Mouse (Mus musculus): Measurements from ENCODE around the gene Sema4c. TPM values are rescaled to one million over a fixed set of nuclear protein-coding genes. Genes with fewer than 3 reads are reported as not detected.

Sema4c gene
- polyA plus RNA-seq, 1 experiment from 2014 or later: 35.2 TPM

GRCm38 (mm10) chr1:36563197-36563596 is 5.0 kb upstream of the Sema4c start:
- peaks cover 8% of the 10 kb centered on the region for H3K27me3 ChIP-seq
- H3K4me3 ChIP-seq: no peak overlapping the region
- no peak overlapping the region for H3K27ac ChIP-seq (replicated peaks)
- no peak overlapping the region for H3K4me2 ChIP-seq (replicated peaks)
- H3K36me3 ChIP-seq: no peaks in the 10 kb centered on the region
- H3K9me3 ChIP-seq: no peaks in the 10 kb centered on the region
- ATAC-seq (ENCODE audit: low FRiP score, low read depth): no peak
- peaks cover 21% of the 10 kb centered on the region for H3K4me1 ChIP-seq
- 69% methylated on average over 2 of the region's 2 CpGs for WGBS
- no peak overlapping the region for H3K9ac ChIP-seq (replicated peaks)

- no peak for ATAC-seq (ENCODE audit: low FRiP score, low read depth)
- no peak overlapping the region for H3K4me2 ChIP-seq (replicated peaks)
- peaks cover 21% of the 10 kb centered on the region for H3K4me1 ChIP-seq
- WGBS: 77% methylated on average over 4 of the region's 4 CpGs
- no peak overlapping the region for H3K9ac ChIP-seq (replicated peaks)
- no peak overlapping the region for H3K27ac ChIP-seq (replicated peaks)
- H3K4me3 ChIP-seq: no peak overlapping the region
- H3K27me3 ChIP-seq: peaks cover 8% of the 10 kb centered on the region
- no peaks in the 10 kb centered on the region for H3K36me3 ChIP-seq
- H3K9me3 ChIP-seq: no peaks in the 10 kb centered on the region
Observed at GRCm38 (mm10) chr1:36562388-36562787, 4.2 kb upstream of the Sema4c start.

- Histone ChIP-seq H3K4me1 (peaks cover 16% of the 10 kb centered on the region), H3K36me3 (no peaks in the 10 kb centered on the region), H3K27ac (replicated peaks) (no peak overlapping the region), H3K4me2 (replicated peaks) (no peak overlapping the region), H3K4me3 (no peak overlapping the region), H3K9me3 (no peaks in the 10 kb centered on the region), H3K27me3 (peaks cover 8% of the 10 kb centered on the region), H3K9ac (replicated peaks) (no peak overlapping the region)
- WGBS: 63% methylated on average over 6 of the region's 6 CpGs
- ATAC-seq (ENCODE audit: low FRiP score, low read depth): no peak
Observed at GRCm38 (mm10) chr1:36560903-36561302, 2.8 kb upstream of the Sema4c start.

GRCm38 (mm10) chr1:36559888-36560287 is 1.7 kb upstream of the Sema4c start:
- H3K9ac ChIP-seq (replicated peaks): no peak overlapping the region
- H3K4me1 ChIP-seq: peaks cover 26% of the 10 kb centered on the region
- H3K4me3 ChIP-seq: no peak overlapping the region
- H3K9me3 ChIP-seq: no peaks in the 10 kb centered on the region
- H3K27ac ChIP-seq (replicated peaks): no peak overlapping the region
- 75% methylated on average over 5 of the region's 5 CpGs for WGBS
- ATAC-seq (ENCODE audit: low FRiP score, low read depth): no peak
- H3K36me3 ChIP-seq: peaks cover 4% of the 10 kb centered on the region
- H3K27me3 ChIP-seq: peaks cover 8% of the 10 kb centered on the region
- H3K4me2 ChIP-seq (replicated peaks): no peak overlapping the region

- ATAC-seq (ENCODE audit: low FRiP score, low read depth): no peak
- peaks cover 32% of the 10 kb centered on the region for H3K4me1 ChIP-seq
- no peaks in the 10 kb centered on the region for H3K9me3 ChIP-seq
- peak overlapping the region; percentile 98; the same call in 1 of the 2 replicates for H3K9ac ChIP-seq (replicated peaks)
- H3K27ac ChIP-seq (replicated peaks): no peak overlapping the region
- H3K36me3 ChIP-seq: peaks cover 10% of the 10 kb centered on the region
- 2% methylated on average over 2 of the region's 4 CpGs for WGBS
- peaks cover 8% of the 10 kb centered on the region for H3K27me3 ChIP-seq
- peak overlapping the region; percentile 94 for H3K4me3 ChIP-seq
- peak overlapping the region; percentile 99 for H3K4me2 ChIP-seq (replicated peaks)
Observed at GRCm38 (mm10) chr1:36559256-36559655, 1.1 kb upstream of the Sema4c start.

GRCm38 (mm10) chr1:36557457-36558011 is 615 bp downstream of the Sema4c start:
- Histone ChIP-seq H3K4me1 (peaks cover 41% of the 10 kb centered on the region), H3K9me3 (no peaks in the 10 kb centered on the region), H3K9ac (replicated peaks) (peak overlapping the region; percentile 98), H3K27ac (replicated peaks) (peak overlapping the region; percentile 99), H3K4me2 (replicated peaks) (peak overlapping the region; percentile 99), H3K27me3 (peaks cover 8% of the 10 kb centered on the region), H3K4me3 (peak overlapping the region; percentile 94), H3K36me3 (peaks cover 28% of the 10 kb centered on the region)
- under 1% methylated on average over 48 of the region's 48 CpGs for WGBS
- peak; percentile 66 for ATAC-seq (ENCODE audit: low FRiP score, low read depth)

GRCm38 (mm10) chr1:36556553-36557456 is 1.3 kb downstream of the Sema4c start:
- under 1% methylated on average over 52 of the region's 52 CpGs for WGBS
- no peaks in the 10 kb centered on the region for H3K9me3 ChIP-seq
- ATAC-seq (ENCODE audit: low FRiP score, low read depth): peak; percentile 70
- H3K36me3 ChIP-seq: peaks cover 35% of the 10 kb centered on the region
- peak overlapping the region; percentile 99 for H3K4me2 ChIP-seq (replicated peaks)
- peak overlapping the region; percentile 99 for H3K27ac ChIP-seq (replicated peaks)
- H3K9ac ChIP-seq (replicated peaks): peak overlapping the region; percentile 98
- H3K4me3 ChIP-seq: peak overlapping the region; percentile 94
- peaks cover 41% of the 10 kb centered on the region for H3K4me1 ChIP-seq
- peaks cover 8% of the 10 kb centered on the region for H3K27me3 ChIP-seq

- Histone ChIP-seq H3K9me3 (no peaks in the 10 kb centered on the region), H3K9ac (replicated peaks) (peak overlapping the region; percentile 98), H3K27ac (replicated peaks) (peak overlapping the region; percentile 99), H3K4me2 (replicated peaks) (peak overlapping the region; percentile 99), H3K36me3 (peaks cover 44% of the 10 kb centered on the region), H3K4me3 (peak overlapping the region; percentile 94), H3K27me3 (peaks cover 6% of the 10 kb centered on the region), H3K4me1 (peaks cover 41% of the 10 kb centered on the region)
- WGBS: 5% methylated on average over 8 of the region's 8 CpGs
- ATAC-seq (ENCODE audit: low FRiP score, low read depth): no peak
Observed at GRCm38 (mm10) chr1:36555798-36556395, 2.3 kb downstream of the Sema4c start.

GRCm38 (mm10) chr1:36554633-36555399 is 3.3 kb downstream of the Sema4c start:
- Histone ChIP-seq H3K4me3 (peak overlapping the region; percentile 94), H3K27me3 (peaks cover 2% of the 10 kb centered on the region), H3K9ac (replicated peaks) (peak overlapping the region; percentile 98), H3K4me1 (peaks cover 41% of the 10 kb centered on the region), H3K27ac (replicated peaks) (no peak overlapping the region), H3K9me3 (no peaks in the 10 kb centered on the region), H3K4me2 (replicated peaks) (peak overlapping the region; percentile 99), H3K36me3 (peaks cover 55% of the 10 kb centered on the region)
- ATAC-seq (ENCODE audit: low FRiP score, low read depth): no peak
- 80% methylated on average over 21 of the region's 21 CpGs for WGBS

- H3K4me1 ChIP-seq: peaks cover 48% of the 10 kb centered on the region
- H3K4me2 ChIP-seq (replicated peaks): no peak overlapping the region
- WGBS: 90% methylated on average over 16 of the region's 16 CpGs
- H3K9me3 ChIP-seq: no peaks in the 10 kb centered on the region
- ATAC-seq (ENCODE audit: low FRiP score, low read depth): no peak
- H3K36me3 ChIP-seq: peaks cover 68% of the 10 kb centered on the region
- H3K27ac ChIP-seq (replicated peaks): no peak overlapping the region
- H3K27me3 ChIP-seq: no peaks in the 10 kb centered on the region
- H3K9ac ChIP-seq (replicated peaks): no peak overlapping the region
- H3K4me3 ChIP-seq: no peak overlapping the region
Observed at GRCm38 (mm10) chr1:36552506-36552905, 5.6 kb downstream of the Sema4c start.

- ATAC-seq (ENCODE audit: low FRiP score, low read depth): no peak
- Histone ChIP-seq H3K9ac (replicated peaks) (no peak overlapping the region), H3K4me3 (no peak overlapping the region), H3K4me2 (replicated peaks) (no peak overlapping the region), H3K4me1 (peaks cover 50% of the 10 kb centered on the region), H3K27me3 (no peaks in the 10 kb centered on the region), H3K9me3 (no peaks in the 10 kb centered on the region), H3K36me3 (peaks cover 68% of the 10 kb centered on the region), H3K27ac (replicated peaks) (no peak overlapping the region)
- 89% methylated on average over 17 of the region's 17 CpGs for WGBS
Observed at GRCm38 (mm10) chr1:36551904-36552303, 6.2 kb downstream of the Sema4c start.

Measured in midbrain, embryonic 12.5 days (tissue).